Mouse (Mus musculus) bone marrow, adult 2 months (tissue): ENCODE results near the gene Hyal3. TPM values are rescaled to one million over a fixed set of nuclear protein-coding genes. Genes with fewer than 3 reads are reported as not detected.

Experiments used
- H3K27ac ChIP-seq: fragments of 200-500 bp; 2 replicates; pipeline ENCODE4 v1.5.1; 2012; ENCODE audit warnings: low read depth, mild to moderate bottlenecking, control low read depth, inconsistent platforms, low read length; ENCODE audit not compliant: control insufficient read depth, poor library complexity, insufficient read depth
- H3K4me1 ChIP-seq: fragments of 200-500 bp; 2 replicates; pipeline ENCODE4 v1.6.1; 2011; ENCODE audit warnings: low read length; ENCODE audit not compliant: control insufficient read depth, insufficient read depth
- H3K4me3 ChIP-seq: fragments of 200-500 bp; replicated peaks from 2 replicates; pipeline ENCODE3; 2011; ENCODE audit warnings: mild to moderate bottlenecking, low read depth, low read length, control low read depth; ENCODE audit not compliant: control insufficient read depth
- CTCF ChIP-seq: fragments of 200-500 bp; IDR thresholded peaks from 2 replicates; pipeline ENCODE4 v1.5.1; 2011; ENCODE audit warnings: low read length, control low read depth; ENCODE audit not compliant: control insufficient read depth, insufficient read depth
- POLR2A ChIP-seq: fragments of 200-500 bp; IDR thresholded peaks from 2 replicates; pipeline ENCODE4 v1.6.1; 2011; ENCODE audit warnings: low read depth, mild to moderate bottlenecking, control low read depth, low read length, borderline replicate concordance; ENCODE audit not compliant: control insufficient read depth
- WGBS: fragments of 180-500 bp; shearing (Covaris S2); methylation state at CpG from one replicate; pipeline ENCODE4 v1.1.7; 2018; 5-methylcytosine and 5-hydroxymethylcytosine counted together
- polyA plus RNA-seq: library from polyadenylated mRNA; stranded (reverse); fragments of >200 nt; gene quantifications from 2 replicates; pipeline ENCODE4 v1.2.4, GENCODE M21; 2011; ENCODE audit warnings: low replicate concordance; ENCODE audit not compliant: missing spikeins, insufficient read depth, insufficient read length

Gene Hyal3
- polyA plus RNA-seq, 1 experiment: 2.8 TPM

DNA sequence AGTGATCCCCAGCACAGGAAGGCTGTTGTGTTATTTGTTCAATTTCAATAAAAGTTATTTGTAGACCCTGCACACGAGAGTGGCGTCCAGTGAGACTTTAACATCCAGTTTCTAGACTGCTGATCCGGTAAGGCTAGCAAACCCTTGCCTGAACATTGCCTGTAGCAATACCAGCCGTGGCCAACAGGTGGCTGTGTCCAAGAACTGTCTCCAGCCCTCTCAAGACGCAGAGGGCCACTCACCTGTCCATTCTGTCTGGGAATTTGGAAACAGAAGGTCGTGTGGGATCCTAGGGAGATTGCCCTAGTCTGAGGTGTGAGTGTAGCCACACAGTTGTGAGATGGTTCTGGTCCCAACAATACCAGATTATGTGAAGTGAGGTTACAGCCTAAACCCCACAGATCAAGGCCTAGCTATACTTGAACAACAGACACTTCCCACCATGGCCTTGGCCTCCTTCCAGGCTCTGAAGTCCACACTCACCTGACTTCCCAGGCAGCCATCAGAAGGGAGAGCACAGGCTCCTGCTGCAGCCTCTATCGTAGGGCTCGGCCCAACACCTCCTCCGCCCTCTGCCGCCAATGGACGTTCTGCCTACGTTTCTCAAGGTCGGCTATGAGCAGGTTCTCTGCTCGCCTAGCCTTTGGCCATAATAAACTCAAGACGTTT is 14.4 kb upstream of the Hyal3 start:
- Histone ChIP-seq H3K27ac (no peak overlapping the region), H3K4me3 (no peak overlapping the region), H3K4me1 (no peaks in the 10 kb centered on the region; the same call in 1 of the 2 replicates)
- 58% methylated on average over 15 of the region's 15 CpGs for WGBS
- TF ChIP-seq CTCF (peak; percentile 88), POLR2A (no peak)

- 46% methylated on average over 3 of the region's 3 CpGs for WGBS
- Histone ChIP-seq H3K27ac (no peak overlapping the region), H3K4me1 (no peaks in the 10 kb centered on the region; the same call in 1 of the 2 replicates), H3K4me3 (no peak overlapping the region)
- TF ChIP-seq CTCF (no peak), POLR2A (no peak)
Observed at GRCm38 (mm10) chr9:107566855-107567254, 13.8 kb upstream of the Hyal3 start.

DNA sequence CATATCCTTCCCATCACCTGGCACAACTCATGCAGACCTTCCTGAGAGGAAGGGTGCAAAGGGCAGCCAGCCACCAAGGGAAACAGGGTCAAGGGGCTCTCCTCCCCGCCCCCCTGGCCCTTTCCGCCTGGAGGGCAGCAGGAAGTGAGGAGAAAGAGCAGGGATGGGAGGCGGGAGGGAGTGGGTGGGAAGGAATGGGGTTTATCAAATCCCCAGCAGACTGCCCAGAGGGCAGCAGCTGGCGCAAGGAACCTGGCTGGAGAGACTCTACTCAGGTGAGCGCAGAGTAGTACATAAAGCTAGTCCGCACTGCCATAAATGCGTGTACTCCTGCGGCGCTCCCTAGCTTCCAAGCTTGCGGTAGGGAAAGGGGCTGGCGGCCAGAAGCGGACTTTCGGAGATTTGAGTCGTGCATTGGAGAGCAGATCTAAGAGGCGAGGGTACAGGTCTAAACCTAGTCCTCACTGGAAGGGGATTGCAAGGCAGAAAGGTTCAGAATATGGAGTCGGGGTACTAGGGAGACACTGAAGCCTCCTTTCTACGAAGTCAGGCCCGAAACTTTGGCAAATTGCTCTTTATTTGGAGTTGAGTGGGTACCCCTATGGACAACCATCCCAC is 12.8 kb upstream of the Hyal3 start, which contains the start of gene Hyal2:
Hyal2 (plus strand) TSS at position 244 of the 618 bp plus-strand sequence.
- 64% methylated on average over 18 of the region's 18 CpGs for WGBS
- Histone ChIP-seq H3K4me3 (peak within 1 kb of the TSS; percentile 74), H3K4me1 (no peaks in the 10 kb centered on the region; the same call in 1 of the 2 replicates), H3K27ac (peak within 1 kb of the TSS; percentile 9; the same call in 1 of the 2 replicates)
- TF ChIP-seq POLR2A: no peak
- TF ChIP-seq CTCF: no peak

DNA sequence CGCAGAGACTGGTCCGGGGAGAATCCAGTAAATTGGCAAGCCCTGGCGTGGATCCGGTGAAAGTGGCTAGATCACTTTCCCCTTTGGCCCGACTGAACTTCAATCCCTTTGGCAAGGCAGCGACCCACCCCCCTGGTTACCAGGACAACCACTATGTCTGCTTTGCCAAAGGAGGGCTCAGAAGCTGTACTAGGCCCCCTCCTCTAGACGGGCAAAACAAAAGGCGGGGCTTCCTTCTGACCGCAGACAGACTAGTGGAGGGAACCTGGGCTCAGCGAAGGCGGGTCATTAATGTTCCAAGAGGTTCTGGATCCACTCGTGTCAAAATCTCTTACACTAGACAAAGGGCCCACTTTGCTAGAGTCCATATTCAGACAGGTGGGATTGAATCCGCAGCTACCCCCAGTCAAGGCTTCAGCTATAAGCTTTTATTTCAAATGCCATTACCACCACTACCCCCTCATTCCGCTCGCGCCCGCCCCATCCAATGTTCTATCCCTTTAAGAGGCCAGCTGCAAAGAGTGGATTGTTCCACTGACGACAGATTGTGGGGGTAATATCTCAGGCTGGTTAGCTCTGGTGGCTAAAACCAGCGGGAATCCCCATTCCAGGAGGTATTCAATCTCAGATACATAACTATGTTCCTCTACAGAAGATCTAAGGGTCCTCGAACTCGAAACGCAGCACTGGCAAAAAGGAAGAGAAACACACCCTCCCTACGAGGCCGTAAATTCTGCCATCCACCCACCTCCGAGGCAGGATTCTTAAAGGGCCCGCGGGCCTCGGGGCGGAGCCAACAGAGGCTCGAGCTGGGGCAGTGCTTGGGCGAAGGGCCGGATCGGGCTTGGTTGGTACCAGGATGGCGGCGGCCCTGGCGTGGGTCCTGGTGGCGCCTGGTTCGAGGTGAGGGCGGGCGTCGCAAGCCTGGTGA is 12.0 kb upstream of the Hyal3 start:
- peak overlapping the region; percentile 31; the same call in 1 of the 2 replicates for H3K27ac ChIP-seq
- TF ChIP-seq CTCF (no peak), POLR2A (no peak)
- under 1% methylated on average over 41 of the region's 41 CpGs for WGBS
- no peaks in the 10 kb centered on the region; the same call in 1 of the 2 replicates for H3K4me1 ChIP-seq
- peak overlapping the region; percentile 74 for H3K4me3 ChIP-seq

- WGBS: under 1% methylated on average over 23 of the region's 23 CpGs
- peak overlapping the region; percentile 74 for H3K4me3 ChIP-seq
- H3K4me1 ChIP-seq: no peaks in the 10 kb centered on the region; the same call in 1 of the 2 replicates
- peak overlapping the region; percentile 31; the same call in 1 of the 2 replicates for H3K27ac ChIP-seq
- TF ChIP-seq POLR2A: no peak
- TF ChIP-seq CTCF: no peak
Observed at GRCm38 (mm10) chr9:107569270-107569669, 11.3 kb upstream of the Hyal3 start.

DNA sequence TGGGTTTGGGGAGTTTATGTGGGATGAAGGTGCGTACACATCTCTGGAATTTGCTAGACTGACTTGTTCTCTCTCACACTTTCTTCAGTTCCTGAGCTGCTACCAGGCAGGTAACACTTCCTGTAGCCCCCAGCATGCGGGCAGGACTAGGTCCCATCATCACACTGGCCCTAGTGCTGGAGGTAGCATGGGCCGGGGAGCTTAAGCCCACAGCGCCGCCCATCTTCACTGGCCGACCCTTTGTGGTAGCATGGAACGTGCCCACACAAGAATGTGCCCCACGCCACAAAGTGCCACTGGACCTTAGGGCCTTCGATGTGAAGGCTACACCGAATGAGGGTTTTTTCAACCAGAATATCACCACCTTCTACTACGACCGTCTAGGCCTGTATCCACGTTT is 10.6 kb upstream of the Hyal3 start:
- 78% methylated on average over 13 of the region's 13 CpGs for WGBS
- H3K4me3 ChIP-seq: peak overlapping the region; percentile 32
- TF ChIP-seq CTCF (no peak), POLR2A (no peak)
- peak overlapping the region; percentile 35; the same call in 1 of the 2 replicates for H3K27ac ChIP-seq
- no peaks in the 10 kb centered on the region; the same call in 1 of the 2 replicates for H3K4me1 ChIP-seq

- no peaks in the 10 kb centered on the region; the same call in 1 of the 2 replicates for H3K4me1 ChIP-seq
- peak overlapping the region; percentile 27 for H3K4me3 ChIP-seq
- 75% methylated on average over 21 of the region's 21 CpGs for WGBS
- peak overlapping the region; percentile 35 for H3K27ac ChIP-seq
- TF ChIP-seq CTCF (no peak), POLR2A (no peak)
Observed at GRCm38 (mm10) chr9:107570845-107571244, 9.8 kb upstream of the Hyal3 start.
